Mouse (Mus musculus): ENCODE data around the gene Hddc2. TPM values are rescaled to one million over a fixed set of nuclear protein-coding genes. Genes with fewer than 3 reads are reported as not detected.

Gene Hddc2
- total RNA-seq (2015; ENCODE audit: low replicate concordance): 2.9 TPM in 1 of 2 replicates, not detected in the other
- total RNA-seq (2017; ENCODE audit: low replicate concordance): 0.45 and 4.9 TPM in 2 replicates

DNA sequence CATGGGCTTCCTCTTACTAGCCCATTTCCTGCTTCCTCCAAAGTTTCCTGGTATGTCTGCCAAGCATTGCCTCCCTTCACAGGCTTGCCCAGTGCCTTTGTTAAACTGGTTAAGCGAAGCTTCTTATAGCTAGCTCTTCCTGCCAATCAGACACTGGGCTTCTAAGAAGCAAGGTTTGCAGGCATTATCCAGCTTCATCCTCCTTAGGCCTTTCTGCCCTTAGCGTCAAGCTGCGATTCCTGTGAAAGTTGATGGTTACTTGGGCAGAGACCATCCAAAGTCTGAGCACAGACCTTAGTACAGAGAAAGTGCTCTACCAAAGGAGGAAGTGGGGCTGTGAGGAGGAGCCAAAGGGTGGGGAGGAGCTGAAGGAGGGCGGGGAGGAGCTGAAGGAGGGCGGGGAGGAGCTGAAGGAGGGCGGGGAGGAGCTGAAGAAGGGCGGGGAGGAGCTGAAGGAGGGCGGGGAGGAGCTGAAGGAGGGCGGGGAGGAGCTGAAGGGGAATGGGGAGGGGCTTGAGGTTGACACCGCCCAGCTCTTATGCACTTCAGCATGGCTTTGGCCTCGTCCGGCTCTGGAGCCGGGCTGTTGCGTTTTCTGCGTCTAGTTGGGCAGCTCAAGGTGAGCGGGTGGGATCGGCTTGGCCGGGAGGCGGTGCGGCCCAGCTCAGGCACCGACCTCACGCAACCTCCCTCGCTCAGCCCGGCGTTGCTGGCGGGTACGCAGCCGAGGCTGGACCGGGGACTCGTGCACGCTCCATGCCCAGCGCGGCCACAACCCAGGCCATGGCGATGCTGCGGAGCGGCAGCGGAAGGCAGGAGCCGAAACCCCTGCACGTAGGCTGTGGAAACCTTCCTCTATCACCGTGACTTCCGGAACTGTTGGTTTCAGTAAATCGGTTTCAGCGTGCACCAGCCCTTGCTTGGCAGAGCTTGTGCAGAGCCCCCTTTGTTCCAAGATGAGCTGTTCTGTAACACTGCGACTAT, at the start of gene Hddc2:
Gene Hddc2 (plus strand): TSS at position 519 of the 984 bp plus-strand sequence.
- ATAC-seq (replicated peaks; ENCODE audit: low FRiP score, poor library complexity, severe bottlenecking): peak; percentile 86

DNA sequence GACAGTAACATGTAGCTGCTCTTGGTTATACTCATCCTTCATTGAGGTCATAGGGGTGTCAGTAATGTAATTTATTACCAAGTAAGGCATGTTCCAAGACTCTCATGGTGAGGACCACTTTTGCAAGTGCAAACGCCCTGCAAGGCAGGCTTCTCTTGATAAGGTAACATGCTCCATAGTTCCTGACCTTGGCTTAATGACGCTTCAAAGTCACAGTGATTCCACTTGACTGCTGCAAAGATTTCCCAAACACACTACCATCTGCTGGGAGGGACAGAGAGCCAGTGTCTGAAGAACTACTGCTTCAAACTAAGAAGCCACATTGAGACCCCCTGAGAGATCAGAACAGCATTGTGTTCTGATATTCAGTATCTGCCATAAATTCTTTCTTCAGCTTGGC, 40.4 kb upstream of the Hddc2 start:
- no peak for ATAC-seq (replicated peaks; ENCODE audit: low FRiP score, poor library complexity, severe bottlenecking)

DNA sequence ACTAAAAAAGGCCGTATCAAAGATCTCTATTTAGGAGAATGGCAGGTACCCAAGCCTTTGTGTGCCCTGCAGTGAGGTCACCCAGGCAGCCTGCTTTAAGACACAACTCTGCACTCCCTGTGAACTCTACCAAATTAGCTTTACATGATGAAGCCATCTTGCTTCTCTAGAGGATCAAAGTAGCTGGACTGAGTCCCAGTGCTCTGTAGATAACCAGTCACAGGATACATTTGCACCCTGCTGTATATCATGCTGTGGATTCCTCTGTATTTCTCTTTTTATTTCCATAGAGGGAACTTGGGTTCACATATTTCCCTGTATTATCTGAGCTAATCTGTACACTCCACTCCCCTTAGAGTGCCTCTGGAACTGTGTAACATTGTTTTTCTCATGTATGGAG, 40.0 kb upstream of the Hddc2 start:
- ATAC-seq (replicated peaks; ENCODE audit: low FRiP score, poor library complexity, severe bottlenecking): no peak

DNA sequence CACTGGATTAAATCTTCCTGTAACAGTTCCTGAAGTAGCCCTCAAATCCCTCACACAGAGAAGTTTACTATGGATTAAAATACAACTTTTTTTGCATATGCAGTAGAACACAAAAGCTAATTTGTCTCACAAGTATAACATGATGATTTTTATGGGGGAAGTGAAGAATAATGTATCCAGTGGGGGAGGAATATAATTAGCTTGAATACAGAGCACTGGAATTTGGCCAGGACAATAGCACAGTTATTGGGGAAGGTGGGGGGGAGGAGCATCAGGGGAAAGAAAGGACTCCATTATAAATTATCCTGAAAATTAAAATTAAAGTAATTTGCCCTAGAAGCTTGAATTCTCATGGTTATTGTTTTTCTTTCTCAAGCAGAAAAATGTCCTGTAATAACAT, 25.4 kb upstream of the Hddc2 start:
- ATAC-seq (replicated peaks; ENCODE audit: low FRiP score, poor library complexity, severe bottlenecking): no peak

- ATAC-seq (replicated peaks; ENCODE audit: low FRiP score, poor library complexity, severe bottlenecking): no peak
These were observed 24.3 kb upstream of the Hddc2 start for GRCm38 (mm10) chr10:31288697-31289390.

GRCm38 (mm10) chr10:31295705-31296104, 17.5 kb upstream of the Hddc2 start:
- no peak for ATAC-seq (replicated peaks; ENCODE audit: low FRiP score, poor library complexity, severe bottlenecking)

- ATAC-seq (replicated peaks; ENCODE audit: low FRiP score, poor library complexity, severe bottlenecking): no peak
These were observed 16.7 kb upstream of the Hddc2 start for GRCm38 (mm10) chr10:31296458-31296857.

GRCm38 (mm10) chr10:31297106-31297505, 16.1 kb upstream of the Hddc2 start:
- ATAC-seq (replicated peaks; ENCODE audit: low FRiP score, poor library complexity, severe bottlenecking): no peak

- no peak for ATAC-seq (replicated peaks; ENCODE audit: low FRiP score, poor library complexity, severe bottlenecking)
These were observed 14.9 kb upstream of the Hddc2 start for GRCm38 (mm10) chr10:31298263-31298662.

- no peak for ATAC-seq (replicated peaks; ENCODE audit: low FRiP score, poor library complexity, severe bottlenecking)
These were observed 14.1 kb upstream of the Hddc2 start for GRCm38 (mm10) chr10:31298921-31299574.

DNA sequence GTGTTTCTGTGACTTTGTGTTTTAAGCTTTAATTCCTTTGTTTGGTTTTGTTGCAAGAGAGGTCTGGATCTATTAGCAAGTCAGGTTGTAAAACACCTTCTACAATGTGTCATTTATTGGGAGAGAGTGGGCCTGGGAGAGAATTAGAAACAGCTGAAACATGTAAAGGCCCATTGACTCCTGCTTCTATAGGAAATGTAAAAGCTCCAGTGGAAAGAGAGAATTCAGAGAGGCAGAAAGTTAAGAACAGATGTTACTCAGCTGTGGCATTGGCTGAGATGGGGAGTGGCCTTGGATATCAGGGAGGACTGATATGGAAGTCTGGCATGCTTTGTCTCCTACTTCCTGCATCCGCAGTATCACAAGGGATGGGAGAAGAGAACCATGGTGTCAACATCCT, 12.9 kb upstream of the Hddc2 start:
- no peak for ATAC-seq (replicated peaks; ENCODE audit: low FRiP score, poor library complexity, severe bottlenecking)

DNA sequence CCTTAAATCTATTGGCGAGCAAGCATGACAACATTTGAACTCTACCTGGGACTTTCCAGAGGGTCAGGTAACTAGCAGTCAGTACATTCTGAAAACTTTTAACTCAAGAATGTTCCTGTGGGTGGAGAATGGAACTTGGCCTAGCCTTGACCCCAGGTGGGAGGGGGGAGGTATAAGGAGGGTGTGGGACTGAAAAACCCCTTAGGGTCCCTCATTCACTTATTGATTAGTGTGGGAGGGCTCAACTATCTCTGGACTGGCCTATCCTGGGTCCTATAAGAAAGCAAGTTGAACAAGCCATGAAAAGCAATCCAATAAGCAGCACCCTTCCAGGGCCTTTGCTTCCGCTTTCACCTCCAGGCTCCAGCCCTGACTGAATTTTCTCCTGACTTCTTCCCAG, 9.7 kb upstream of the Hddc2 start:
- no peak for ATAC-seq (replicated peaks; ENCODE audit: low FRiP score, poor library complexity, severe bottlenecking)

- no peak for ATAC-seq (replicated peaks; ENCODE audit: low FRiP score, poor library complexity, severe bottlenecking)
These were observed 6.1 kb upstream of the Hddc2 start for GRCm38 (mm10) chr10:31307024-31307598.

- no peak for ATAC-seq (replicated peaks; ENCODE audit: low FRiP score, poor library complexity, severe bottlenecking)
These were observed 5.3 kb downstream of the Hddc2 start for GRCm38 (mm10) chr10:31318491-31318890.

DNA sequence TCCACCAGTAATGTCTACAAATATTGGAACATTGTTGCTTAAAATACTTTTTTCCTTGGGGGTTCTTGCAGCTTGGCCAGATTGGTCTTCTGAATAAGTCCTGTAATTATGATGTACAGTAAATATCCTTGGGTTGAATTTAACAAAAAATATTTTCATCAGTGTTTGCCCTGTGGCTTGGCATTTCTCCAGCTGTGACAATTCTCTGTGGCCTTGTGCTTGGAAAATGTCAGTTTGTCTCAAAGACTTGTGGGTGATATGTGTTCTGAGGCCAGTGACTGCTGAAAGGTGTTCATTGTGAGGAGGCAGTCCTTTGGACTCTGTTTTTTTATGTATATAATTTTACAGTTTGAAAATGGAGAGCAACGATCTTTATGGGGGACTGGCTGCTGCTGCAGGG, 16.3 kb downstream of the Hddc2 start:
- no peak for ATAC-seq (replicated peaks; ENCODE audit: low FRiP score, poor library complexity, severe bottlenecking)

DNA sequence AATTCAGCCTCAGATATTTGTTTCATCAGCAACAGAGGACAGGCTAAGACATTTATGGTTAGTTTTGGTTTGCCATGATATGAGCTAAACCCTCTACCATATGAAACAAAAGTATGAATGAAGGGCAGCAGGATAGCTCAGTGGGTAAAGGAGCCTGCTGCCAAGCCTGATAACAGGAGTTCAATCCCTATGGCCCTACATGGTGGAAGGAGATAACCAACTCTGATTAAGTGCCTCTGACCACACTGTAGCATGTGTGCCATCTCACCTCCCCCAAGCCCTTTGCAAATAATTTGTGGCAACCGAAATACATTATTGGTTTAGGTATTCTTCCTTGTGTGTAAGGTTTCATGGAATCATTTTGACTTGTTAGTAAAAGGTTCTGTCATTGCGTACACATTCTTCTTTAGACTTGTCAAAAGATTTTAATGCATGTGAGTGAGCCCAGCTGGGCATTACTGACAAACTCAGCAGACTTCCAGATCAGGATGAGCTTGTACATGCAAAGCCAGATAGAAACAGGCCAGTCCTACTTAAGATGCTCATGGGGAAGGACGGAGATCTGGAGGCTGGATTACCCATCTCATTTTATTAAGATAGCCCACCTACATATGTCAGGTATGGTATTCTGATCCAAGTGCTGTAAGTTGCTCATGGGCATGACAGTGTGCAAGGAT, 17.2 kb downstream of the Hddc2 start:
- no peak for ATAC-seq (replicated peaks; ENCODE audit: low FRiP score, poor library complexity, severe bottlenecking)

DNA sequence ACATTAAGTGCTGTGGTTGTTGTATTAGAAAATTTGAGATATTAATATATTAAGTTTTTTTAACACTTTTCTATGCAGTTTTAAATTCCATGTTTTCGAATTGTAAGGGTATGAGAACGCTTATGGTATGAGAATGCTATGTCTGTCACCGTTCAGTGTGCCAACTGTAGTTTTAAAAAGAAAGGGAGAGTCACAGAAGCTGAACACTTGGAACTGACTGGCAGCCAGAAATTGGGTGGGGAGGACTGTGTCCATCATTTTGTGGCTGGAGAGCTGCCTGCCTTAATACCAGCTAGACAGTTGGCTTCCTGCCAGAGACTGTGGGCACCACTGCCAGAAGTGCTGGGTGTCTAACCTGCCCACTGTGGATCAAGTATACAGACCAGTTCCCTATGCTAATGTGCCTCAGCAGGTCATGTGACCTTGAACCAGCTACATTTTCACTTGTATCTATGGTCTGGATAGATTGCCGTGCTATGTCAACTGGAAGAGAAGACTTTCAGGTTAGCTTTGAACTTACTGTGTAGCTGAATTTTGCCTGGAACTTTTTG, 18.1 kb downstream of the Hddc2 start:
- no peak for ATAC-seq (replicated peaks; ENCODE audit: low FRiP score, poor library complexity, severe bottlenecking)

GRCm38 (mm10) chr10:31336432-31336831, 23.2 kb downstream of the Hddc2 start:
- ATAC-seq (replicated peaks; ENCODE audit: low FRiP score, poor library complexity, severe bottlenecking): no peak

GRCm38 (mm10) chr10:31346401-31346800, 33.2 kb downstream of the Hddc2 start:
- ATAC-seq (replicated peaks; ENCODE audit: low FRiP score, poor library complexity, severe bottlenecking): no peak
